Mouse (Mus musculus) left cerebral cortex, adult 18-20 months (tissue): ENCODE data around the gene Lmbrd1. TPM values are rescaled to one million over a fixed set of nuclear protein-coding genes. Genes with fewer than 3 reads are reported as not detected.
"Not testable (repeated sequence)": the region's sequence is repeated elsewhere in the genome, so short reads cannot be mapped to it uniquely, and the experiment has no call there.

ENCODE experiments used
- DNase-seq, 2 experiments: peaks; one replicate each; pipeline ENCODE4 v3.0.0; 2021 to 2022; ENCODE audit warnings: low spot score in 2 of 2, mixed read lengths in 1 of 2
- long read RNA-seq, 2 experiments: library from polyadenylated mRNA; stranded (forward); transcript quantifications; one replicate each; pipeline ENCODE4 v2.0.0; 2021
- total RNA-seq, 2 experiments: library from RNA; stranded (reverse); gene quantifications; 2 replicates each; pipeline ENCODE4 v1.2.3; 2021

Lmbrd1 gene
- 100 to 1,000 TPM; 143 to 145 TPM for total RNA-seq
- long read RNA-seq, experiment 1, full-length matches to known transcripts: 166 of 227 reads
- long read RNA-seq, experiment 1, partial matches to known transcripts: 27 of 227 reads
- long read RNA-seq, experiment 1, other reads (novel, unspliced or antisense): 34 of 227 reads
- long read RNA-seq, experiment 2, full-length matches to known transcripts: 135 of 165 reads
- long read RNA-seq, experiment 2, partial matches to known transcripts: 2 of 165 reads
- long read RNA-seq, experiment 2, other reads (novel, unspliced or antisense): 28 of 165 reads

DNA sequence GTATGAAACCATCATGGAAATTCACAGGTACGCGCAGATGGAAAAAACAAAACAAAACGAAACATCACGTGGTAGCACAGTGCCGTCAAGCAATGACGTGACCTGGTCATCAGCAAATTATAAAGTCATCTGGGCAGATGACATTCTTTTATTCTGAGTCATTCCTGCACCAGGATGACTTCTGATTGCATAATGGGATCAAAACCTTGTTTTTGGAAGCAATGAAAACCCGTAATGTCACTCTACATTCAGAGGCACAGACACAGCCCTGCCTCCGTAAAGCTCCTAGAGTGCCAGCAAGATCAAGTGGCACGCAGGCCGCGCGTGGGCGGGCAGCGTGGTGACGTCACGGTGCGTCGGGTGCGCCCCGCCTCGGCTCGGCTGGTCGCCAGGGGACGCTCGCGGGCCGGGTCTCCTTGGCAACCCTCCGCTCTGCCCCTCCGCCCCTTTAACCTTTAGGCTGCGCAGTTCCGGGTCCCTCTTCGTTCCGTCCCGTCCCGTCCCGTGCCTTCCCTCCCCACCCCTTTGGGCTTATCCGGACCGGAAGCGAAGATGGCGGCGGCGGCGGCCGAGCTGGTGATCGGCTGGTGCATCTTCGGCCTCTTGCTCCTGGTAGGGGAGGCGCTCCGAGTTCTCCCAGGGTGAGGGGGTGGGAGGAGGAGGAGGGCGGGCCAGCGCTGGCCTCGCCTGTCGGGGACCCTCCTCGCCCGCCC lies at the start of gene Lmbrd1:
Lmbrd1 (plus strand) TSS at position 426 of the 713 bp plus-strand sequence.
- peak; percentile 95 to 96 for DNase-seq

DNA sequence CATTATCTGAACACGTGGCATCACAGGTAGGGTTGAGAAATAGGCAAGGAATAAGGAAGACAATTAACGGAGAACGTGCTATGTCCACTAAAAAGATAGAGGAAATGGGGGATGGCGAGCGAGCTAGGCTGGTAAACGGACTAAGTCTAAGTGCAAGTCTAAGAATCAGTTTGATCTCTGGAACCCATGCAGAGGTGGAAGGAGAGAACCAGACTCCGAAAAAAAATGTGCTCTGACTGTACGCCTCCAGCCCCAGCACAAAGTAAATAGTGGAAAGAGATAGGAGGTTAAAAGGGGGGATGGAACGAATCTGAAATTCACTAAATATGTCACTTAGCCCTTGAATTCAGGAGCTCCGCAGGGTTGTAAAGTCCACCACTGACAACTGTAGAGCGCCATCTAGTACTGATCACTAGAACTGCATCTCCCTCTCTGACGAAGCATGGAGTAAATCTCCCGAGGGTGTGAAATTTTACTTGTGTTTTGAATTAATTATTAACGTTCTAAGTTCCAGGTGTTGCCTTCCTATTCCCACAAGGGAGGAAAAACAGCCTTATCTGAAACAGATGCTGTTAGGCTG lies 44.8 kb upstream of the Lmbrd1 start:
- DNase-seq: peak; percentile 39 to 54

DNA sequence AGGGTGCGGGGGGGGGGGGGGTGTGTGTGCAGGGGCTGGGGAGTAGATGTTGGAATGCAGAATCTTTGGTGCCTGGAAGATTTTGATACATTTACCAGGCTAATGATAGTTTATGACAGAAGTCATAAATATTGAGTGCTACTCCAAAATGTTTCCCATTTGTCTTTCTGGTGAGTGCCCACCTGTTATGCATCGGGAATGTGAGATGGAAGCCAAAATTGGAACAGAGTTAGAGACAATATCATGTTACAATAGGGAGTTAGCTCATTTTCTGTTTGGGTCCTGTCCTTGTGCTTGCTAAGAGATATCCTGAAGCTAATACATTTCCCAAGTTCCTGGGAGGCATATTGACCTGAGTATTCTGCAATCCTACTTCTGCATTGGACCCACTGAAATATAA lies 28.3 kb upstream of the Lmbrd1 start:
- DNase-seq: no peak

DNA sequence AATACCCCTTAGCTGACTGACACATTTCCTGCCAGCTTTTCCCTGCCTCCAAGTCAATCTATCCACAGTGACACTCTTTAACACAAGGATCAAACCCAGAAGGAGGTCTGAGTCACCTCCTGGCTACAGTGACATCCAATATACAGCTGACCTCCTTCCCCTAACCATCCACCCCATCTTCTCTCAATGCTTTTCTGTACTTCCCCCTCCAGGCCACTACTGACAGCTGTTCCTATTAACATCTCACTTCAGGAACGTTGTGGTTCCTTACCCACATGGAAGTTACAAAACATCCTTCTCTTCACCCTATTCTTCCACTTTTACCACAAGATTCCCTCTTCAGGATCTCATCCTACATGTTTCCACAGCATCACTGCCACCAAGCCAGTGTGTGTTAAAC lies 18.5 kb upstream of the Lmbrd1 start:
- no peak for DNase-seq

DNA sequence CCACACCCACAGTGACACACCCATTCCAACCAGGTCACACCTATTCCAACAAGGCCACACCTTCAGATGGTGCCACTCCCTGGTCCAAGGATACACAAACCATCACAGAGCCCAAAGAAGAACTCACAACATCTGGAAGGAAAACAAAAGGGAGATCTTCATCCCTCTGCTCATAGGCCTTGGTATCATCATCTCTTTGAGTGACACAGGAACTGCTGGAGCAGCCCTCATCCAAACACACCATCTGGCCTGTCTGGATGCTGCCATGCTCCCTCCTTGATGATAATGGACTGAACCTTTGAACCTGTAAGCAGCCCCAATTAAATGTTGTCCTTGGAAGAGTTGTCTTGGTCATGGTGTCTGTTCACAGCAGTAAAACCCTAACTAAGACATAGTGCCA lies 17.8 kb upstream of the Lmbrd1 start:
- not testable (repeated sequence) for DNase-seq

DNA sequence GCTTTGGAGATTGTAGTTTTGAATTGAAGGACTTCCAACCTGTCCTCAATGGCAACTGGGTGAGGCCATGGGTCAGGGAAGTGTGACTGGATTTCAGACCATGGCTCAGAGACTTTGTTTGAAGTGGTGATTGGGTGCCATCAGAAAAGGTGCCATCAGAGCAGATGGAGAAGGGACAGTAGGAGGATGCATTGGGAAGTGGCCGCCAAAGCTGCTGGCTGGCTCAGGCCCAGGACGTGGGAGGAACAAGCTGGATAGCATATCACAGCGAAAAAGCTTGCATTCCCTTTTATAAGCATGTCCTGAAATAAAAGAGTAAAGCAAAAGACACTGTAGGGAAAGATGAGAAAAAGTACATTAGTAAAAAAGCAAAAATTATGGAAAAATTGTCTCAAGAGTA lies 16.9 kb upstream of the Lmbrd1 start:
- DNase-seq: peak; percentile 92 to 94

DNA sequence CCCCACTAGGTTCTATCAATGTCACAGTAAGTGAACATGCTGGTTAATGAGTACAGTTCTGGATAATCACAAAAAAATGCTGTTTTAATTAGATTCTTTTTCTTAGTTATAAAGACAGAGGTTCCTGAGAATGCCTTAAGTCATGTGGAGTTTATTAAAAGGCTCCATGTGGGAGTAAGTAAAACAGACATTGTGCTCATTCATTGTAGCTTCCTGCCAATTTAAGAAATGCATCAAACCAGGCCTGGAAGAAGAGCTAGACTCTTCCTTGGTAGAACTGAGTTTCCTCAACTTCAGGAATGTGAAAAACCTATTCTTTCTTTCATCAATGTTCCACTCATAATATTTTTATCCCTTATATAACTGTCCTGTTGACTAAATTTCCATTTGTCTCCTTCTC lies 14.3 kb upstream of the Lmbrd1 start:
- DNase-seq: no peak

DNA sequence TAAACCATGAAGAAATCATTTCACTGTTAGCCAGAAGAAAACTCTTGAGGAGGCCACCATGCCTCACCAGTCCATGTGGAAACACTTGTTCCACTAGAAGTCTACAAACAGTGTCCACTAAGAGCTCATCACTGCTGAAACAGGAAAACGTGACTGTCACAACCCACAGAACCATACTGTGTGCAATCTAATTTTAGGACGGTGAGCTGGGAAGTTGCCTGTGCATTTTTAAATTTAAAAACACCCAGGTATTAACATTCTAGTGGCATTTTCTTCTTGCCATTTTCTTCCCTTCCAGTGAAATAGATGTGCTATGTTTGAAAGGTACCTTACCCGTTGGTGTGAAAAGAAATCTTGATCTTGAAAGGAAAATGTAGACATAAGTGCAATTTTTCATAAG lies 5.2 kb upstream of the Lmbrd1 start:
- DNase-seq: no peak

DNA sequence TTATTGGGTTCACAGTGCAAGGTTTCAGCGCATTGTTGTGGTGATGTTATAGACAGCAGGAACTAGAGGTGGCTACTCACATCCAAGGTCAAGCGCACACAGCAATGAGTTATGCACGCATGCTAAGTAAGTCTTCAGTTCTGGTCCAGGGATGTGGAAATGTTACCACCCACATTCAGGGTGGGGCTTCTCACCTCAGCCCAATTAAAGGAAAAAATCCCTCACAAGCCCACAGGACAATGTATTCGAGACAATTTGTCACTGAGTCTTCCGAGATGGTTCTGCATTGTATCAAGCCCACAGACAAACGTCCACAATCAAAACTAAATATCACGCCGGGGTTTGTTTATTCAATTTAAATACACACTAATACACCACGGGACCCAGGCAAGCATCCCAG lies 724 bp upstream of the Lmbrd1 start:
- no peak for DNase-seq

DNA sequence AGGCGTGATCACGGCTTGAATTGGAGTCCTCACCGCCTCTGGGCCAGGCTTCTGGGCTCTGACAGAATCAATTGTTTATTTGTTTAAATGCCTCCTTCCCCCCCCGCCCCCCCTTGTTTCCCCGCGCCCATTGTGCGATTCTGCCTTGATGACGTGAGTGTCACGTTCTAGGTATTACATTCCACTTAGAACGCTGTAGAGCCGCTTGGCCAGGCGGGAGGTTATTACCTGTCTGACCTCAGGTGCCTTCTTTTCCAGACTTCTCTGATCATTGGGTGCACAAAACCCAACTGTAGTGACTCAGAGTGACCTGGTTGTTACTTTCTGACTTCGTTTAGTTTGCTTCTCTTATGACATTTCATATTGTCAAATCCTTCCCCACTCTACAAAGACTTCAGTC lies 641 bp downstream of the Lmbrd1 start:
- DNase-seq: no peak

DNA sequence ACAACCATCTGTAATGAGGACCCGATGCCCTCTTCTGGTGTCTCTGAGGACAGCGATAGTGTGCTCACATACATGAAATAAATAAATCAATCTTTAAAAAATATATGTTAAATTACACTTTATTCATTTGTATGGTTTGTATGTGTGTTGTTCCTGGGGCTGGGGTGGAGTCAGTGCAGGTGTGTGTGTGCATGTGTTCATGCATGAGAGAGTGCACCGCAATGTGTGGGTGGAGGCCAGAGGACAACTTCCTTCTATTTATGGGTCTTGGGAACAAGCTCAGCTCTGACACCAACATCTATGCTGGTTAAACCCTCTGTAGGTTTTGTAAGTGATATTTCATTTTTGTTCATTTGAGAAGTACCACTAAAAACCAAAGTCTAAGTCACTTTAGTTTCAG lies 2.6 kb downstream of the Lmbrd1 start:
- no peak for DNase-seq

DNA sequence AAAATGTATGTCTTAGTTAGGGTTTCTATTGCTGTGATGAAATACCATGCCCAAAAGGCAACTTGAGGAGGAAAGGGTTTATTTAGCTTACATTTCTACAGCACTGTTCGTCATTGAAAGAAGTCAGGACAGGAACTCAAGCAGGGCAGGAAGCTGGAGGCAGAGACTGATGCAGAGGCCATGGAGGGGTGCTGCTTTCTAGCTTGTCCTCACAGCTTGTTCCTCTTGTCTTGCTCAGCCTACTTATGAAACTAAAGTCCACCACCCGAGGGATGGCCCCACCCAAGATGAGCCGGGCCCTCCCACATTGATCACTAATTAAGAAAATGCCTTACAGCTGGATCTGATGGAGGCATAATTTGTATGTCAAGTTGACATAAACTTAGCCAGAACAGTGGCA lies 3.5 kb downstream of the Lmbrd1 start:
- DNase-seq: no peak

DNA sequence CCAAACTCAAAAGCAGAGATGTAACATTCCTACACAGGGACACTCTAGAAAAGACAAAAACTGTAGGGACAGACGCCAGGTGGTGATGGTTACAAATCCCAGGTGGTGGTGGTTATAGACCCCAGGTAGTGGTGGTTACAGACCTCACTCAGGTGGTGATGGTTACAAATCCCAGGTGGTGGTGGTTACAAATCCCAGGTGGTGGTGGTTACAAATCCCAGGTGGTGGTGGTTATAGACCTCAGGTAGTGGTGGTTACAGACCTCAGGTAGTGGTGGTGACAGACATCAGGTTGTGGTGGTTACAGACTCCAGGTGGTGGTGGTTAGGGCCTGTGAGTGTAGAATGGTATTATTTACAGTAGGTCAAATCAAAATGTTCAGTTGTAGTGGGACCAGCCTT lies 5.5 kb downstream of the Lmbrd1 start:
- DNase-seq: no peak

DNA sequence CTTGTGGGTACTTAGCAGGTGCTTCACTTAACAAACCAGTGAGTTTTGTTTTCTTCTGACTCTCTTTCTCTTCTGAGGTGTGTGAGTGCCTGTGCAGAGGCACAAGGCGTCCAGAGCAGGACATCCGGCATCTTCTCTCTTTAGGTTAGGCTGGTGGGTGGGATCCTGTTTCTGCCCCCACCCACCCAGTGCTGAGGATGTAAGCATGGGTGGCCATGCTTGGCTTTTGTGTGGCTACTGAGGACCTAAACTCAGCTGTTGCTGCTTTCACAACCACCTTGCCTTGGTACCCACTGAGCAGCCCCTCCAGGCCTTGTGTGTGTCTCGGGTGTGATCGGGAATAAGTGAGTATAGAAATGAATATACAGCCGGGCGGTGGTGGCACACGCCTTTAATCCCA lies 7.2 kb downstream of the Lmbrd1 start:
- DNase-seq: no peak

DNA sequence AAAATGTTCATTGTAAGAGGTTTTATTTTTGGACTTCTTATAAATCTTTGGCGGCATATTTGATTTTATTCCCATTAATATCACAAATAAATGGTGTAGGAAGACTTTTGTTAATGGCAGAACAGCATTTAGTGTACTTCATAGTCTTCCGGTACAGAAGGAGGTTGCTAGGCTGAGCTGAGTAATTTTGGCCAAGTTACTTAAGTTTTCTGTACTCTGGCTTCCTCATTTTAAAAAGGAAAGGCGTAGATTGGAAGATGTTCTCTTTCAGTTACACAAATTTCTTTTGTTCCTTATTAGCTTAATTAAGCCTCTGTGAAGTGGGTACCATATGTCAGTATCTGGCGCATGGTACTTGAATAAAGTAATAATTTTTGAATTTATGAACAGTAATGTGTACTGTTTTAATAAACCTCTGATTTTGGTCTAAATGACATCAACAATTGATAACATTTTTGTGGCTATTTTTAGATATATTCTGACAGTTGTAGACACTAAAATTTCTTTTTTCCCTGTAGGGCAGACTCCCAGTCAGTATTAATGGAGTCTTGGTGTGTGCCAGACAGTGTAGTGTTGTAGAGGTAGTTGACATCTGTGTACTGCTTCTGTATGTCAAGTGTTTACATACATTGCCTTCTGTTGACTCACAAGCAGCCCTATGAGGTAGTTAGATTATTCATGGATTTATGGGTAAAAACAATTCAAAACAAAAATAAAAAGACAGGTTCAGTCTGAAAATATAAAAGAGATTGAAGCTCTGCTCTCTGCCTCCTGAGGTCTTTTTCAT lies 8.0 kb downstream of the Lmbrd1 start:
- no peak for DNase-seq

DNA sequence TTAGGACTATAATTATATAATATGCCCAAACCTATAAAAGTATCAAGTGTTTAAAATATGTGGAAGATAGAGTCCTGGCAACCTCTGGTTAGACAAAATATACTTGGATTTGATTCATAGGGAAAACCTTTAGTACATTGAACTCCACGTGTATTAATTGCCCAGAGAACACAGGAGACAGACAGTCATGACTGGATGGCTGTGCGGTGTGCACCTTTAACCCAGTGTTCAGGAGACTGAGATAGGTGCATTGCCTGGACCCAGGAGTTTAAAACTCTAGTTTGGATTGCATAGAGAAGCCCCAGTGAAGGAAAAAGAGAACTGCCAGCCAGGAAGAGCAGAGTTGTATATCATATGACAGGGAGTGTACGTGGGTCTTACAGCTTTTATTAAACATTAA lies 19.2 kb downstream of the Lmbrd1 start:
- no peak for DNase-seq

DNA sequence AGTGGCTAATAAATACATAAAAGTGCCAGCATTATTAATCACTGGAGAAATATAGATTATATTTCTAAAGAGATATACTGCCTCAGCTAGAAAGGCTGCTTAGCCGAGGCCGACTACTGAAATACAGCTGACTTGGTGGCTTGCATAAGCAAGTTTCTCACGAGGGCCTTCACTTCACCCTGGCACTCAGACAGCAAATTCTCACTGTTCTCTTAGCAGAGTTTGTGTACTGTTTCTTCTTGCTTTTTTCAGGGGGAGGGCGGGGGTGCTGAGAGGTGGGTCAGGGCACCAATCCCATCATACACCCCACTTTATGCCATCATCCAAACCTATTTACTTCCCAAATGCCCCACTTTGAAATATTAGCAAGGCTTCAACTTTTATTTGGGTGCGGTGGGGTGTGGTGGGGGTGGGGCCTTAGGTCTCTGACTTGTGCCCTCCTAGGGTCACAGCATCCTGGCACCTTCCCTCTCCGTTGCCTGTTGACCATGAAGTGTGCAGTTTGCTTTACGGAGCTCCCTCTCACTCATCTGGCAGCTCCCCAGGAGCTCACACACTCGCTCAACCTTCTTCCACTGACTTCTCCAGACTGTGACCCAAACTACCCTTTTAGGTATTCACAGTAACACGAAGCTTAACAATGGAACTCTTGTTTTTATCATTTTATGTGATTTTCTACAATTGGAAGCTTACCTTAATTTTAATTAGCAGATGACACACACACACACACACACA lies 19.9 kb downstream of the Lmbrd1 start:
- no peak for DNase-seq

DNA sequence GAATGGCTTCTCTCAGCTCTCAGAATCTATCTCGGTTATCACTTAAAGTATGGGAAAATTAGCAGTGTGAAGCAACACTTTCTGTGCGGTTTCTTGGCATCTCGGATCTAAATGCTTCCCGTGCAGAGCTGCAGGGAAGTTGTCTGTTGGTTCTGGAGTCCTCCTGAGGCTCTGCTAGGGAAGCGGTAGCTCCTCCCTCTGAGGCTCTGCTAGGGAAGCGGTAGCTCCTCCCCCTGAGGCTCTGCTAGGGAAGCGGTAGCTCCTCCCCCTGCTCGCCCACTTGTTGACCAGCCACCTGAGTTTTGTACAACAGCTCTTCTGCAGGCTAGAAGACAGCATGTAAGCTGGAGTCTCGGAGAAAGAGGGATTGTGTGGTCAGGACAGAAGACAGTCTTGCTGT lies 20.9 kb downstream of the Lmbrd1 start:
- DNase-seq: no peak

DNA sequence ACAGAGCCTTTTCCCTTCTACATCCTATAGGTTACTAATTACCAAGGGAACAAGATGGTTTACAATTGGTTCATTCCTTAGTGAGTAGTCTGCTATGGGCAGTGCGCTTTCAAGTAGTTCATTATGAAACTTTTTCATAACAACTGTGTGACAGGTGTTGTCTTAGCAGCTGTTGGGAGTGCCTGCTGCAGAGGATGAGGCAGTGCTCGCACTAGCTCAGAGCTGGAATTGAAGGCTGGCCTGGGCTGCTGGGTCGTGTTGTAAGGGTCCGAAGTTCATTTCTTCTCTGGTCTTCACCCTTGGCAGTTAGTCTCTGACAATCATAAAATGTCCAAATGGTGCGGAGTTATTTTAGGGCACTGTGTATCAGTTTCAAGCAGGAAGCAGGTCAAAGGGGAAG lies 21.8 kb downstream of the Lmbrd1 start:
- DNase-seq: no peak

DNA sequence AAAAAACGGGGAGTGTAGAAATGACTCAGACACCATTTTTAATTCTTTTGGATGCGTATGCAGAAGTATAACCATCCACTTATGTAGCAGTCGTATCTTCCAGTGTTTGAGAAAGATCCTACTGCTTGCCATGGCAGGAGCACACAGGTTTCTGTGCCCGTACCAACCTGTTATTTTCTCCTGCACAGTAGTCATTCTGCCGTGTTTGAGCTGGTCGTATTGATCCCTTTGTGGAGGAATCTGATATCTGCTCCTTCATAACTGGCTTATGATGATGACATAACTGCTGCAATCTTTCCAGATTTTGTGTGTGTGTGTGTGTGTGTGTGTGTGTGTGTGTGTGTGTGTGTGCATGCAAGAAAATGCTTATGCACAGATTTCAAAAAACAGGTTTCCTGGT lies 25.4 kb downstream of the Lmbrd1 start:
- no peak for DNase-seq

DNA sequence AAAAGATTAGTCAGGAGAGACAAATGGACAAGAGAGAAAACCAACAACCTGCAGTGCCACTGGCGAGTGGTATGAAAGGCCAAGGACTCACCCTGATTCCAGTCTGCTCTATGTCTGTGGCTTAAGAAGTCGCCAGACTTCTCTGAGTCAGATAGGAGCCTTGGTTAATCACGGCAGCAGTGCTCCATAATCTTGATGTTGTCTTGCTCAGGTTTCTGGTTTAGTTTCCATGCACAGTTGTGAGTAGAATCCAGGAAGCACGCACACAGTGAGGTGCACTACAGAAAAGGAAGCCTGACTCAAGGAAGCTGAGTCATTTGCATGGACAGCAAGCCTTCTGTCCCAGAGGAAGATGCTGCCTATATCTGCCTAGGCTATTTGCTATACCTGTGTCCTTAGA lies 37.9 kb downstream of the Lmbrd1 start:
- DNase-seq: no peak
